Mouse (Mus musculus): ENCODE results near the gene Ipmk. TPM values are rescaled to one million over a fixed set of nuclear protein-coding genes. Genes with fewer than 3 reads are reported as not detected.

Ipmk gene
- polyA plus RNA-seq, 1 experiment from 2014 or later: 10.0 TPM

- Histone ChIP-seq H3K4me2 (replicated peaks) (no peak overlapping the region), H3K4me1 (no peaks in the 10 kb centered on the region), H3K27ac (replicated peaks) (no peak overlapping the region), H3K27me3 (no peaks in the 10 kb centered on the region), H3K4me3 (replicated peaks) (no peak overlapping the region), H3K9ac (no peak overlapping the region), H3K36me3 (no peaks in the 10 kb centered on the region), H3K9me3 (replicated peaks) (no peaks in the 10 kb centered on the region)
- no peak for ATAC-seq (ENCODE audit: insufficient number of reproducible peaks, low FRiP score, low TSS enrichment, low read depth)
- WGBS: 77% methylated on average over 8 of the region's 8 CpGs
These were observed 52.4 kb downstream of the Ipmk start for GRCm38 (mm10) chr10:71399987-71400386.

- H3K9ac ChIP-seq: no peak overlapping the region
These were observed 53.5 kb downstream of the Ipmk start for GRCm38 (mm10) chr10:71400818-71401646.

GRCm38 (mm10) chr10:71403638-71404037 is 56.1 kb downstream of the Ipmk start:
- Histone ChIP-seq H3K27me3 (no peaks in the 10 kb centered on the region), H3K4me1 (no peaks in the 10 kb centered on the region), H3K4me2 (replicated peaks) (no peak overlapping the region), H3K36me3 (no peaks in the 10 kb centered on the region), H3K27ac (replicated peaks) (no peak overlapping the region), H3K9ac (no peak overlapping the region), H3K4me3 (replicated peaks) (no peak overlapping the region), H3K9me3 (replicated peaks) (no peaks in the 10 kb centered on the region)
- ATAC-seq (ENCODE audit: insufficient number of reproducible peaks, low FRiP score, low TSS enrichment, low read depth): no peak
- WGBS: 57% methylated on average over 3 of the region's 3 CpGs

More at GRCm38 (mm10) chr10:71400818-71401646, 53.5 kb downstream of the Ipmk start:
- Histone ChIP-seq H3K4me3 (replicated peaks) (no peak overlapping the region), H3K27ac (replicated peaks) (no peak overlapping the region), H3K36me3 (no peaks in the 10 kb centered on the region), H3K9me3 (replicated peaks) (no peaks in the 10 kb centered on the region), H3K4me1 (no peaks in the 10 kb centered on the region), H3K27me3 (no peaks in the 10 kb centered on the region), H3K4me2 (replicated peaks) (no peak overlapping the region)
- ATAC-seq (ENCODE audit: insufficient number of reproducible peaks, low FRiP score, low TSS enrichment, low read depth): no peak
- 53% methylated on average over 13 of the region's 13 CpGs for WGBS

- Histone ChIP-seq H3K4me1 (no peaks in the 10 kb centered on the region), H3K27ac (replicated peaks) (no peak overlapping the region), H3K9ac (no peak overlapping the region), H3K4me3 (replicated peaks) (no peak overlapping the region), H3K4me2 (replicated peaks) (no peak overlapping the region), H3K9me3 (replicated peaks) (no peaks in the 10 kb centered on the region), H3K36me3 (no peaks in the 10 kb centered on the region), H3K27me3 (no peaks in the 10 kb centered on the region)
- 72% methylated on average over 5 of the region's 5 CpGs for WGBS
- no peak for ATAC-seq (ENCODE audit: insufficient number of reproducible peaks, low FRiP score, low TSS enrichment, low read depth)
These were observed 58.1 kb downstream of the Ipmk start for GRCm38 (mm10) chr10:71405523-71406217.

GRCm38 (mm10) chr10:71409948-71410347 is 62.4 kb downstream of the Ipmk start:
- Histone ChIP-seq H3K27me3 (no peaks in the 10 kb centered on the region), H3K4me1 (no peaks in the 10 kb centered on the region), H3K9me3 (replicated peaks) (no peaks in the 10 kb centered on the region), H3K4me3 (replicated peaks) (no peak overlapping the region), H3K36me3 (no peaks in the 10 kb centered on the region), H3K9ac (no peak overlapping the region), H3K27ac (replicated peaks) (no peak overlapping the region), H3K4me2 (replicated peaks) (no peak overlapping the region)
- WGBS: 75% methylated on average over 5 of the region's 5 CpGs
- no peak for ATAC-seq (ENCODE audit: insufficient number of reproducible peaks, low FRiP score, low TSS enrichment, low read depth)

- ATAC-seq (ENCODE audit: insufficient number of reproducible peaks, low FRiP score, low TSS enrichment, low read depth): no peak
- Histone ChIP-seq H3K4me3 (replicated peaks) (no peak overlapping the region), H3K27me3 (no peaks in the 10 kb centered on the region), H3K4me2 (replicated peaks) (no peak overlapping the region), H3K27ac (replicated peaks) (no peak overlapping the region), H3K9me3 (replicated peaks) (no peaks in the 10 kb centered on the region), H3K9ac (no peak overlapping the region), H3K36me3 (no peaks in the 10 kb centered on the region), H3K4me1 (no peaks in the 10 kb centered on the region)
- 83% methylated on average over 12 of the region's 12 CpGs for WGBS
These were observed 65.8 kb downstream of the Ipmk start for GRCm38 (mm10) chr10:71413401-71413800.

- no peak overlapping the region for H3K9ac ChIP-seq
- H3K4me2 ChIP-seq (replicated peaks): no peak overlapping the region
These were observed 74.0 kb downstream of the Ipmk start for GRCm38 (mm10) chr10:71421531-71421930.

GRCm38 (mm10) chr10:71422047-71423037 is 74.8 kb downstream of the Ipmk start:
- no peaks in the 10 kb centered on the region for H3K27me3 ChIP-seq
- H3K4me3 ChIP-seq (replicated peaks): no peak overlapping the region
- no peaks in the 10 kb centered on the region for H3K4me1 ChIP-seq
- H3K9me3 ChIP-seq (replicated peaks): no peaks in the 10 kb centered on the region
- H3K36me3 ChIP-seq: no peaks in the 10 kb centered on the region
- H3K9ac ChIP-seq: no peak overlapping the region
- ATAC-seq (ENCODE audit: insufficient number of reproducible peaks, low FRiP score, low TSS enrichment, low read depth): no peak
- WGBS: 41% methylated on average over 14 of the region's 14 CpGs
- H3K27ac ChIP-seq (replicated peaks): no peak overlapping the region
- no peak overlapping the region for H3K4me2 ChIP-seq (replicated peaks)

More at GRCm38 (mm10) chr10:71421531-71421930, 74.0 kb downstream of the Ipmk start:
- Histone ChIP-seq H3K36me3 (no peaks in the 10 kb centered on the region), H3K4me1 (no peaks in the 10 kb centered on the region), H3K9me3 (replicated peaks) (no peaks in the 10 kb centered on the region), H3K27ac (replicated peaks) (no peak overlapping the region), H3K4me3 (replicated peaks) (no peak overlapping the region), H3K27me3 (no peaks in the 10 kb centered on the region)
- no peak for ATAC-seq (ENCODE audit: insufficient number of reproducible peaks, low FRiP score, low TSS enrichment, low read depth)
- 56% methylated on average over 5 of the region's 5 CpGs for WGBS

- no peak overlapping the region for H3K27ac ChIP-seq (replicated peaks)
- no peak overlapping the region for H3K9ac ChIP-seq
- no peaks in the 10 kb centered on the region for H3K27me3 ChIP-seq
- H3K4me1 ChIP-seq: no peaks in the 10 kb centered on the region
- H3K4me3 ChIP-seq (replicated peaks): no peak overlapping the region
- 66% methylated on average over 6 of the region's 6 CpGs for WGBS
- no peak for ATAC-seq (ENCODE audit: insufficient number of reproducible peaks, low FRiP score, low TSS enrichment, low read depth)
- H3K9me3 ChIP-seq (replicated peaks): no peaks in the 10 kb centered on the region
- no peak overlapping the region for H3K4me2 ChIP-seq (replicated peaks)
- H3K36me3 ChIP-seq: no peaks in the 10 kb centered on the region
These were observed 79.2 kb downstream of the Ipmk start for GRCm38 (mm10) chr10:71426740-71427139.

- Histone ChIP-seq H3K4me2 (replicated peaks) (no peak overlapping the region), H3K27ac (replicated peaks) (no peak overlapping the region), H3K4me1 (no peaks in the 10 kb centered on the region), H3K27me3 (no peaks in the 10 kb centered on the region), H3K4me3 (replicated peaks) (no peak overlapping the region), H3K36me3 (no peaks in the 10 kb centered on the region), H3K9ac (no peak overlapping the region), H3K9me3 (replicated peaks) (no peaks in the 10 kb centered on the region)
- 70% methylated on average over 10 of the region's 10 CpGs for WGBS
- no peak for ATAC-seq (ENCODE audit: insufficient number of reproducible peaks, low FRiP score, low TSS enrichment, low read depth)
These were observed 79.8 kb downstream of the Ipmk start for GRCm38 (mm10) chr10:71427381-71427780.

Data from embryonic facial prominence, embryonic 15.5 days (tissue).